Mouse (Mus musculus): ENCODE measurements around the gene Adamtsl1. TPM values are rescaled to one million over a fixed set of nuclear protein-coding genes. Genes with fewer than 3 reads are reported as not detected.

The Adamtsl1 gene
- polyA plus RNA-seq, 1 experiment: 3.2 TPM

- Histone ChIP-seq H3K4me1 (ENCODE audit: control insufficient read depth, insufficient read depth, insufficient read length, low read length) (no peaks in the 10 kb centered on the region), H3K27ac (replicated peaks; ENCODE audit: low read depth, low read length) (no peak overlapping the region), H3K4me3 (ENCODE audit: insufficient read depth, low read depth, low read length) (no peak overlapping the region)
Measured at GRCm38 (mm10) chr4:86317916-86318542, 804.1 kb downstream of the Adamtsl1 start.

GRCm38 (mm10) chr4:86325411-86325810, 811.4 kb downstream of the Adamtsl1 start:
- H3K4me1 ChIP-seq (ENCODE audit: control insufficient read depth, insufficient read depth, insufficient read length, low read length): 0 out of 2 replicates have a peak, but pooled peaks cover 2% of the 10 kb centered on the region
- no peak overlapping the region for H3K27ac ChIP-seq (replicated peaks; ENCODE audit: low read depth, low read length)
- H3K4me3 ChIP-seq (ENCODE audit: insufficient read depth, low read depth, low read length): no peak overlapping the region

- Histone ChIP-seq H3K27ac (replicated peaks; ENCODE audit: low read depth, low read length) (no peak overlapping the region), H3K4me1 (ENCODE audit: control insufficient read depth, insufficient read depth, insufficient read length, low read length) (0 out of 2 replicates have a peak, but pooled peaks cover 2% of the 10 kb centered on the region)
Measured at GRCm38 (mm10) chr4:86326003-86326402, 812.0 kb downstream of the Adamtsl1 start.

GRCm38 (mm10) chr4:86326638-86327037, 812.7 kb downstream of the Adamtsl1 start:
- Histone ChIP-seq H3K27ac (replicated peaks; ENCODE audit: low read depth, low read length) (no peak overlapping the region), H3K4me1 (ENCODE audit: control insufficient read depth, insufficient read depth, insufficient read length, low read length) (0 out of 2 replicates have a peak, but pooled peaks cover 2% of the 10 kb centered on the region), H3K4me3 (ENCODE audit: insufficient read depth, low read depth, low read length) (no peak overlapping the region)

More at GRCm38 (mm10) chr4:86326003-86326402, 812.0 kb downstream of the Adamtsl1 start:
- H3K4me3 ChIP-seq (ENCODE audit: insufficient read depth, low read depth, low read length): no peak overlapping the region

- H3K4me1 ChIP-seq (ENCODE audit: control insufficient read depth, insufficient read depth, insufficient read length, low read length): 0 out of 2 replicates have a peak, but pooled peaks cover 2% of the 10 kb centered on the region
Measured at GRCm38 (mm10) chr4:86329481-86329880, 815.5 kb downstream of the Adamtsl1 start.

GRCm38 (mm10) chr4:86335861-86336415, 822.0 kb downstream of the Adamtsl1 start:
- no peak overlapping the region for H3K27ac ChIP-seq (replicated peaks; ENCODE audit: low read depth, low read length)
- H3K4me3 ChIP-seq (ENCODE audit: insufficient read depth, low read depth, low read length): no peak overlapping the region
- H3K4me1 ChIP-seq (ENCODE audit: control insufficient read depth, insufficient read depth, insufficient read length, low read length): no peaks in the 10 kb centered on the region; the same call in 1 of the 2 replicates

More at GRCm38 (mm10) chr4:86329481-86329880, 815.5 kb downstream of the Adamtsl1 start:
- Histone ChIP-seq H3K27ac (replicated peaks; ENCODE audit: low read depth, low read length) (no peak overlapping the region), H3K4me3 (ENCODE audit: insufficient read depth, low read depth, low read length) (no peak overlapping the region)

- Histone ChIP-seq H3K27ac (replicated peaks; ENCODE audit: low read depth, low read length) (no peak overlapping the region), H3K4me1 (ENCODE audit: control insufficient read depth, insufficient read depth, insufficient read length, low read length) (no peaks in the 10 kb centered on the region; the same call in 1 of the 2 replicates), H3K4me3 (ENCODE audit: insufficient read depth, low read depth, low read length) (no peak overlapping the region)
Measured at GRCm38 (mm10) chr4:86337216-86337765, 823.3 kb downstream of the Adamtsl1 start.

GRCm38 (mm10) chr4:86349341-86349740, 835.4 kb downstream of the Adamtsl1 start:
- Histone ChIP-seq H3K4me3 (ENCODE audit: insufficient read depth, low read depth, low read length) (no peak overlapping the region), H3K27ac (replicated peaks; ENCODE audit: low read depth, low read length) (no peak overlapping the region), H3K4me1 (ENCODE audit: control insufficient read depth, insufficient read depth, insufficient read length, low read length) (no peaks in the 10 kb centered on the region)

- H3K27ac ChIP-seq (replicated peaks; ENCODE audit: low read depth, low read length): no peak overlapping the region
- H3K4me3 ChIP-seq (ENCODE audit: insufficient read depth, low read depth, low read length): no peak overlapping the region
Measured at GRCm38 (mm10) chr4:86352121-86352520, 838.1 kb downstream of the Adamtsl1 start.

GRCm38 (mm10) chr4:86353550-86353949, 839.6 kb downstream of the Adamtsl1 start:
- no peaks in the 10 kb centered on the region for H3K4me1 ChIP-seq (ENCODE audit: control insufficient read depth, insufficient read depth, insufficient read length, low read length)
- H3K4me3 ChIP-seq (ENCODE audit: insufficient read depth, low read depth, low read length): no peak overlapping the region
- no peak overlapping the region for H3K27ac ChIP-seq (replicated peaks; ENCODE audit: low read depth, low read length)

More at GRCm38 (mm10) chr4:86352121-86352520, 838.1 kb downstream of the Adamtsl1 start:
- H3K4me1 ChIP-seq (ENCODE audit: control insufficient read depth, insufficient read depth, insufficient read length, low read length): no peaks in the 10 kb centered on the region

- no peak overlapping the region for H3K4me3 ChIP-seq (ENCODE audit: insufficient read depth, low read depth, low read length)
- H3K27ac ChIP-seq (replicated peaks; ENCODE audit: low read depth, low read length): no peak overlapping the region
Measured at GRCm38 (mm10) chr4:86359398-86359797, 845.4 kb downstream of the Adamtsl1 start.

GRCm38 (mm10) chr4:86369055-86369454, 855.1 kb downstream of the Adamtsl1 start:
- no peaks in the 10 kb centered on the region for H3K4me1 ChIP-seq (ENCODE audit: control insufficient read depth, insufficient read depth, insufficient read length, low read length)
- no peak overlapping the region for H3K27ac ChIP-seq (replicated peaks; ENCODE audit: low read depth, low read length)
- no peak overlapping the region for H3K4me3 ChIP-seq (ENCODE audit: insufficient read depth, low read depth, low read length)

More at GRCm38 (mm10) chr4:86359398-86359797, 845.4 kb downstream of the Adamtsl1 start:
- no peaks in the 10 kb centered on the region for H3K4me1 ChIP-seq (ENCODE audit: control insufficient read depth, insufficient read depth, insufficient read length, low read length)

- H3K4me3 ChIP-seq (ENCODE audit: insufficient read depth, low read depth, low read length): no peak overlapping the region
- no peaks in the 10 kb centered on the region for H3K4me1 ChIP-seq (ENCODE audit: control insufficient read depth, insufficient read depth, insufficient read length, low read length)
- H3K27ac ChIP-seq (replicated peaks; ENCODE audit: low read depth, low read length): no peak overlapping the region
Measured at GRCm38 (mm10) chr4:86373166-86373565, 859.2 kb downstream of the Adamtsl1 start.

- Histone ChIP-seq H3K4me1 (ENCODE audit: control insufficient read depth, insufficient read depth, insufficient read length, low read length) (no peaks in the 10 kb centered on the region), H3K27ac (replicated peaks; ENCODE audit: low read depth, low read length) (no peak overlapping the region), H3K4me3 (ENCODE audit: insufficient read depth, low read depth, low read length) (no peak overlapping the region)
Measured at GRCm38 (mm10) chr4:86383124-86383523, 869.2 kb downstream of the Adamtsl1 start.

- H3K4me3 ChIP-seq (ENCODE audit: insufficient read depth, low read depth, low read length): no peak overlapping the region
Measured at GRCm38 (mm10) chr4:86385121-86385520, 871.1 kb downstream of the Adamtsl1 start.

More at GRCm38 (mm10) chr4:86385121-86385520, 871.1 kb downstream of the Adamtsl1 start:
- Histone ChIP-seq H3K27ac (replicated peaks; ENCODE audit: low read depth, low read length) (no peak overlapping the region), H3K4me1 (ENCODE audit: control insufficient read depth, insufficient read depth, insufficient read length, low read length) (no peaks in the 10 kb centered on the region)

All from brown adipose tissue, adult 24 weeks (tissue).